Mouse (Mus musculus): ENCODE data around the gene Timm17b.
"Not testable (repeated sequence)": the region's sequence is repeated elsewhere in the genome, so short reads cannot be mapped to it uniquely, and the experiment has no call there.

DNA sequence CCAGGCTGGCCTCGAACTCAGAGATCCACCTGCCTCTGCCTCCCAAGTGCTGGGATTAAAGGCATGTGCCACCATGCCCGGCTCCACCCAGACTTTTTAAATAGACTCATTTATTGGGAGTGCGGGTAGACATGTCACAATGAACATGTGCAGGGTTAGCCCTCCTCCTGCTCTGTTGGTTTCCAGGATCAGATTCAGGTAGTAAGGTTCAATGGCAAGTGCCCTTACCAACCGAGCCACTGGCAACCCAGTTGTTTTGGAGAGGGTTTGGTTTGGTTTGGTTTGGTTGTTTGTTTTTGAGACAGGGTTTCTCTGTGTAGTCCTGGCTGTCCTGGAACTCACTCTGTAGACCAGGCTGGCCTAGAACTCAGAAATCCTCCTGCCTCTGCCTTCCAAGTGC lies 10.1 kb downstream of the Timm17b start, which contains the start of gene Gm10490:
- TF ChIP-seq POLR2A (IDR thresholded peaks at IDR 0.05; ENCODE audit: extremely low read depth, insufficient read depth, low read length); CTCF (IDR thresholded peaks at IDR 0.05; ENCODE audit: low read depth, low read length): not testable (repeated sequence)
